Mouse (Mus musculus): ENCODE measurements around the gene Kirrel.

The Kirrel gene

GRCm38 (mm10) chr3:87079301-87079700 is 95.2 kb downstream of the Kirrel start:
- in situ Hi-C loops (cut with MboI), result loop anchor here (25.0 kb wide), 1 partner anchor 483 kb away; no protein-coding TSS in a partner anchor

- in situ Hi-C loops (cut with MboI), result loop anchor here (25.0 kb wide), 1 partner anchor 485 kb away; no protein-coding TSS in a partner anchor
These were observed 96.9 kb downstream of the Kirrel start for GRCm38 (mm10) chr3:87077681-87078080.

GRCm38 (mm10) chr3:87076899-87077298 is 97.6 kb downstream of the Kirrel start:
- in situ Hi-C loops (cut with MboI), result loop anchor here (25.0 kb wide), 1 partner anchor 485 kb away; no protein-coding TSS in a partner anchor

GRCm38 (mm10) chr3:87076161-87076560 is 98.4 kb downstream of the Kirrel start:
- in situ Hi-C loops (cut with MboI), result loop anchor here (25.0 kb wide), 1 partner anchor 486 kb away; no protein-coding TSS in a partner anchor

DNA sequence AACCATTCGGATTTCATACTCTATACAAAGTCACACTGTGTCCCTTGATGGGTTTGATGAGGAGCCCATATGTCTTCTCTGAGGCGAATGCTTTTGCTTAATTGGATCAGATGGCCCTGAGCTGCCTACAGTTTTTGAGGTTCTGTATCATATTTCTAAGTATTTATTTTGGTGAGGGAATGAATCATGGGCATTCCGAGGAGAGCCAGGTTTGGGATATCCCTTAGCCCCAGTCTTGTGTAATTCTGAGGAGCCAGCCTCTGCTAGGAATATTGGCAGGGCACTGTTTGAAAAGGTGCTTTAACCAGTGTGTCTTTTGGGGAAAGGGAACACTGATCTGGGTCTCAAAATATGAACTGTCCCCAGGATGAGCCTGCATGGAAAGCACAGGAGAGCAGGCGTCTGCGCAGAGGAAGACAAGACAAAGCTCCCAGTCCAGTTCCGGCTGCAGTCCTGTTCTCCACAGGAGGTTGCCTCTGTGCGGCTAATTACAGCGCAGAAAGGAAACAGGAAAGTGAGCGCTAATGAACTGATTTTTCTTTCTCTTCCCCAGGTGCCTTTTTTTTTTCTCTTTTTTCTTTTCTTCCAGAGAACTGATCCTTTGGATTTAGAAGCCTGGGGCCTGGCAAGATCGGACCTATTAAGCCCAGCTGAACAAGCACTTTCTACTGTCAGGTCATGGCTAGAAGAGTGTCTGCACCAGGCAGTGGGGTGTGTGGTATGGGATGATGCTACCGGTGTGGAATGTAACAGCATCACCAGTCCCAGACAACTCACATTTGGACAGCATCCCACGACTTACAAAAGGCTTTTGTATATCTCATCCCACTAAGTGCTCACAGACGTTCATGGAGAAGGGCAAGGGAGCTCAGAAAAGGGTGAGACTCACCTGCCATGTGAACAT is 101.7 kb downstream of the Kirrel start:
- in situ Hi-C loops (cut with MboI), result no loop called here

DNA sequence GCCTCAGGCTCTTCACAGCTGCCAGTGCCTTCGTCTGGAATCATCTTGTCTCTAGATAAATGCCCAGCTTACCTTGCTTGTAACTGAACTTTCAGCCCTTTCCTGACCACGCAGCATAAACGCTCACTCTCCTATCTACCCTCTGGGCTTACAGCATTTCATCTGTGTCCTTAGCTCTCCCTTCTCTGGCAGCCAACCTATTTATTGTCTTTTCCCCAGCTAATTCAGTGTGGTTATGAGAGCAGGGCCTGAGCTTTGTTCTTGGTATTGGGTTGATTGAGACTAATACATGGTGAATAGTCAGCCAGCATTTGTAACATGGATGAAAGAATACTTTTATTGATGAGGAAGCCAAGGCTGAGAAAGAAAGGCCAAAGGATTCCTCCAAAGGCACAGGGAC is 102.4 kb downstream of the Kirrel start:
- in situ Hi-C loops (cut with MboI), result no loop called here

- in situ Hi-C loops (cut with MboI), result no loop called here
These were observed 107.1 kb downstream of the Kirrel start for GRCm38 (mm10) chr3:87067396-87067975.

DNA sequence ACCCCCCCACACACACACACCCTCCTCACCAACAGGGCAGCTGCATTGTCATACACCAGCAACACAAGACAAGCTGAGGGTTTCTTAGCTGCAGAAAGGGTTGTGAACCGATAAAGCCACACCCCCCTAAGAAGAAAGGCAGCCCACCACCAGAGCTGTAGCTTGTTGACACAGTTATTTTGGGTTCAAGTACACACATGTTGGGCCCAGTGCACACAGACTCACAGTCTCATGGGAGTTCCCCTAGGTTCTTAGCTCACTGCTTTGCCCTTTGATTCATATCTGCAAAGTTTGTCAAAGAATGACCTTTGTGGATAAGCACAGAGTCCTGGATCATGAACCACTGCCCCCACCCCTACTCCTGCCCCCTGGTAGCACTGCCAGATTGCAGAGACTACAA is 120.6 kb downstream of the Kirrel start:
- in situ Hi-C loops (cut with MboI), result no loop called here

DNA sequence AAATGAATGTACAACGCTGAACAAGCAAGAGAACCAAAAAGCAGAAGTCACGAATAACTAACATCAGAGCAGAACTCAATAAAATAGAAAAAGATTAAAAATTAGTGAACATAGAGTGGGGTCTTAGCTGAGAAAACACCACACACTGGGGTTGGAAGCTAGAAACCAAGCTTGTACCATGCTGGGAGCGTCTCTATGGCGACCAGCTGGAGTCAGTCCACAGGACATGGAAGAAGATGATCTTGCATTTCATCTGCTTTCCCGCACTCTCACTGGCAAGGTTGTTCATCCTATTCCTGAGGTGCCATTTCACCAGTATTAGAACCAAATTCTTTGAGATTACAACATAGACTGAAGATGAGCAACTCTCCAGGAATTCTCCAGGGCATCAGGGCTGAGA is 126.7 kb downstream of the Kirrel start:
- in situ Hi-C loops (cut with MboI), result no loop called here

DNA sequence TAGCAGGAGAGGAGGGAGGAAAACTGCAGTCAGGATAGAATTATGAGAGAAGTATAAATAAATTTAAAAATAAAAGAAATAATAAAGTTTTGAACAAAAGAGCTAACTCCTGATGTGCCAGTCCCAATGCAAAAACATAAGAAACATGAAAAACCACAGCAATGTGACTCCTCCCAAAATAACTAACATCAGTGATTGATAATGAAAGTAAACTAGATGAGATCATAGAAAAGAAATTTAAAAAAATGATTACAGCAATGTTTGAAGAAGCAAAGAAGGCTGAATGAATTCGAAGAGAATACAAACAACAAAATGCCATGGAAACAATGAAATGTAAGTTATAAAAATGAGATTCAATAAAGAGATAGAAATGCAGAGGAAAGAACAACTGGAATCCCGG is 132.8 kb downstream of the Kirrel start:
- in situ Hi-C loops (cut with MboI), result no loop called here

DNA sequence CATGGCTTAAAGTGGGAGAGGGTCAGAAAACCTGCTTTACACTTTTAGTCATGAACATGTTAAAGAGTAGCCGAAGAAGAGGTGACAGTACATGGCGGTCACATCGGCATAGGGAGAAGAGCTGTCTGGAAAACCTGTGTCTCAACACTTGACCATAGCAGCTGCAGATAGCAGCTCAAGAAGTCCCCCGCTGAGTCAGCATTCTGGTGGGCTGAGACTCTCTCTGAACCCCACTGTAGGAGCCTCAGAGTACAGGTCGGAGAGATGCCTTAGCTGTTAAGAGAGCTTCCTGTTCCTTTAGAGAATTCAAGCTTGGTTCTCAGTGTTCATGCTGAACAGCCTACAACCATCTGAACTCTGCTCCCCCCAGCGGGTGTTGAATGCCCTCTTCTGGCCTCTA is 136.0 kb downstream of the Kirrel start:
- in situ Hi-C loops (cut with MboI), result no loop called here

DNA sequence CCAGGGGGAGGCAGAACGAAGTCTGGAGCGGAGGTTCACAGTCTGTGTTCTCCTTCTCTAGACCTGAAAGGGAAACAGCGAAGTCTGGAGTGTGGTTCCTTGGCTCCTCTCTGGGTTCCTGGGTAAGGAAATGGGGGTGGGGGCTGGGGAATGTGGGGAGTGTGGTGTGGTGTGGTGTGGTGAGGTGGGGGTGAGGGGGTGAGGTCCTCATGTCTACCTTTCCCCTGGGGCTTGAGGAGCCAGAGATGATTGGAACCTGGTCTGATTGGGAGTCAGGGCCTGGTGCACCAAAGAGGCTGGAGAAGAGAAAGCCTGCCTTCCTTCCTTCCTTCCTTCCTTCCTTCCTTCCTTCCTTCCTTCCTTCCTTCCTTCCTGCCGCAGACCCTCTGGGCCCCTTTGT is 140.5 kb downstream of the Kirrel start:
- in situ Hi-C loops (cut with MboI), result no loop called here

DNA sequence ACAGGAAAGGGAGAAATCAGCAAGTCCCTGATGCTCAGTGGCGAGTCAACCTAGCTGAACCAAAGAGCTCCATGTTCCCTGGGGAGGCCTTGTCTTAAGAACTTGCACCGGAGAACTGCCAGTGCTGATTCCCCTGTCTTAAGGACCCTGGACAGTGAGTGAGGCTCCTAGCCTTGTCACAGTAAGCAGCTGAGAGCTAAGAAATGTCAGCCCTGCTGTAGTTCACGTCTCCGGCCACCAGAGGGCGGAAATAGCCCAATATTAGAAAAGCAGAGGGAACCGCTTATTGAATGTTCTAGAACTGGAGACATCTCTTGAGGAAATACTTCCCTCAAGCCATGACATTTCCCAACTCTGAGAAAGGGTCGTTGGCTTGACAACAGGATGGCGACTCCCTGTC is 141.2 kb downstream of the Kirrel start:
- in situ Hi-C loops (cut with MboI), result no loop called here

- in situ Hi-C loops (cut with MboI), result no loop called here
These were observed 143.7 kb downstream of the Kirrel start for GRCm38 (mm10) chr3:87030855-87031254.

Data from mature B cell (primary cell).